Mouse (Mus musculus) MEL (cell line): ENCODE measurements around the gene Slc5a1.

Experiments used
- CTCF ChIP-seq, 3 experiments: IDR thresholded peaks in 2 of 3; conservative IDR thresholded peaks in 1 of 3; 2 replicates each; pipeline ENCODE4 v1.5.1; 2011 to 2012; ENCODE audit warnings: low read length in 3 of 3, low read depth in 2 of 3, mild to moderate bottlenecking in 2 of 3, improper control_type of control experiment in 1 of 3, inconsistent platforms in 1 of 3, mixed read lengths in 1 of 3, moderate library complexity in 1 of 3; ENCODE audit not compliant: control insufficient read depth in 1 of 3, insufficient read depth in 1 of 3, poor library complexity in 1 of 3, severe bottlenecking in 1 of 3
- MAX ChIP-seq: IDR thresholded peaks from 2 replicates; pipeline ENCODE4 v1.6.1; 2011; ENCODE audit warnings: low read length, improper control_type of control experiment
- NRF1 ChIP-seq: IDR thresholded peaks from 2 replicates; pipeline ENCODE4 v1.6.1; 2014; ENCODE audit warnings: low read depth, mild to moderate bottlenecking, inconsistent platforms, low read length, improper control_type of control experiment, moderate library complexity; ENCODE audit not compliant: poor library complexity, insufficient read depth, severe bottlenecking
- POLR2A ChIP-seq, 2 experiments: IDR thresholded peaks; 2 replicates each; pipeline ENCODE4 v1.6.1; 2011 to 2012; ENCODE audit warnings: low read length in 2 of 2, mild to moderate bottlenecking in 2 of 2, control low read depth in 1 of 2, improper control_type of control experiment in 1 of 2, low read depth in 1 of 2, moderate library complexity in 1 of 2; ENCODE audit not compliant: control insufficient read depth in 1 of 2, insufficient read depth in 1 of 2, poor library complexity in 1 of 2
- TAL1 ChIP-seq: IDR thresholded peaks from 2 replicates; pipeline ENCODE4 v1.6.1; 2012; ENCODE audit warnings: mild to moderate bottlenecking, inconsistent platforms, low read length, moderate library complexity, mixed read lengths
- ZNF384 ChIP-seq: IDR thresholded peaks from 2 replicates; pipeline ENCODE4 v1.6.1; 2012; ENCODE audit warnings: low read depth, mild to moderate bottlenecking, inconsistent platforms, low read length, improper control_type of control experiment

DNA sequence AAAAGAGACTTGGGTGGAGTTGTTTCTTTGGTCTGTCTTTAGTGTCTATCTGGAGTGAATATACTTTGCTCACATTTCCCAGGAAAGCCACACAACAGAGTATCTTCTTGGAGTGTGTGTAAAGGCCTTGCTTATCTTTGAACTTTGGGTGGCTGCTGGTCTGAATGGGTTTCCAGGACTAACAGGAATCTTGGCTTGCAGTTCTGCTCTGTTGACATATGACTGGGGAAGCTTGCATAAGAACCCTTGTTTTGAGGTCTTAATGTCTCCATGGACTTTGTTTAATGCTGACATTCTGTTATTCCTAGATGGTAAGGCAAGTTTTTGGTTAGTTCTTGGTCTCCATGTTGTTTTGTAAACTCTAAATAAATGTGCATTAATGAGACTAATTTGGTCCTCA is 33.9 kb upstream of the Slc5a1 start:
- TF ChIP-seq CTCF (IDR thresholded peaks at IDR 0.05 in 2 of 3, conservative IDR thresholded peaks at IDR 0.05 in 1 of 3; ENCODE audit: control insufficient read depth in 1 of 3, insufficient read depth in 1 of 3, low read depth in 2 of 3, low read length in 3 of 3, poor library complexity in 1 of 3, severe bottlenecking in 1 of 3) = no peak
- no peak for TF ChIP-seq TAL1
- TF ChIP-seq POLR2A (IDR thresholded peaks at IDR 0.05; ENCODE audit: control insufficient read depth in 1 of 2, insufficient read depth in 1 of 2, low read depth in 1 of 2, low read length in 2 of 2, poor library complexity in 1 of 2) = no peak
- TF ChIP-seq MAX = no peak
- no peak for TF ChIP-seq NRF1
- TF ChIP-seq ZNF384 = no peak
